Mouse (Mus musculus): ENCODE data around the gene Lin7c. TPM values are rescaled to one million over a fixed set of nuclear protein-coding genes. Genes with fewer than 3 reads are reported as not detected.
A peak's percentile ranks its signal among the peaks of the same experiment; 100 is the strongest.

Lin7c gene
- polyA plus RNA-seq, 1 experiment = 14.4 TPM

DNA sequence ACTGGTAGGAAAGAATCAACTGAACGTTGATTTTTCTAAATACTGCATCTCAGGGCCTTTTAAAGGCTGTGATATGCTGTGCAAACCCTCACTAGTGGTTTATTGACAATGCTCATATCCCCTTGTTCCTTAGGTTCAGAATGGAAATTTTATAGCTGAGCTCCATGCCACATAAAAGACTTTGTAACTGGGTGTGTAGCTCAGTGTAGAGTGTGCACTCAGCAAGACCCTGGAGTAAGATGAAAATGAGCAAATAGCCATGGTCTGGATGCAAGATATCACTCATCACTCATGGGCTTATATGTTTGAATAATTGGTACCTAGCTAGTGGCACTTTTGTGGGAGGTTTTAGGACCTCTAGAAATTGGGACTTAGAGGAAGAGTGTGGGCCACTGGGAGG is 9.0 kb upstream of the Lin7c start:
- no peak overlapping the region for H3K27ac ChIP-seq (ENCODE audit: control insufficient read depth, insufficient read depth, low read depth, low read length, poor library complexity)
- H3K4me3 ChIP-seq (replicated peaks; ENCODE audit: control insufficient read depth, low read depth, low read length) = no peak overlapping the region
- 56% methylated on average over 1 of the region's 1 CpGs for WGBS
- H3K4me1 ChIP-seq (ENCODE audit: control insufficient read depth, insufficient read depth, low read length) = no peaks in the 10 kb centered on the region
- TF ChIP-seq POLR2A (IDR thresholded peaks at IDR 0.05; ENCODE audit: borderline replicate concordance, control insufficient read depth, low read depth, low read length) (no peak), CTCF (IDR thresholded peaks at IDR 0.05; ENCODE audit: control insufficient read depth, insufficient read depth, low read length) (no peak)

DNA sequence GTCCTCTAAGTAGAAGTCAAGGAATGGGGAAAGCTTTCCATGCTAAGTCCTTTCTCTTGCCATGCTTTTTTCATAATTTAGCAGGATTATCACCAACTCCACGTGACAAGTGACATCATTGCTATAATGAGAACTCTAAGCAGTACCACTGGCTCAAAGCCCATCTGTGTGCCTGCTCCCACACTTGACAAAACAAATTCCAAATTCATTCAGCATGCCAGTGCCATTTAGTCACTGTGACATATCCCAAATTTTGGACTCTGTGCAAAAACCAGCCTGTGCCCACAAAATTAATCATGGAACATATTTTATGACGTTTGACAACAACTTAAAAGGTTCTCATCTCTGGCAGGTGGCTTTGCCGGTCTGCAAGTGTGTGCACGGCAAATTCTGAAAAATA is 6.5 kb upstream of the Lin7c start:
- WGBS = 66% methylated on average over 4 of the region's 4 CpGs
- Histone ChIP-seq H3K4me3 (replicated peaks; ENCODE audit: control insufficient read depth, low read depth, low read length) (no peak overlapping the region), H3K4me1 (ENCODE audit: control insufficient read depth, insufficient read depth, low read length) (no peaks in the 10 kb centered on the region), H3K27ac (ENCODE audit: control insufficient read depth, insufficient read depth, low read depth, low read length, poor library complexity) (no peak overlapping the region)
- TF ChIP-seq POLR2A (IDR thresholded peaks at IDR 0.05; ENCODE audit: borderline replicate concordance, control insufficient read depth, low read depth, low read length) (no peak), CTCF (IDR thresholded peaks at IDR 0.05; ENCODE audit: control insufficient read depth, insufficient read depth, low read length) (no peak)

- 59% methylated on average over 4 of the region's 4 CpGs for WGBS
- no peak for TF ChIP-seq CTCF (IDR thresholded peaks at IDR 0.05; ENCODE audit: control insufficient read depth, insufficient read depth, low read length)
- Histone ChIP-seq H3K4me3 (replicated peaks; ENCODE audit: control insufficient read depth, low read depth, low read length) (no peak overlapping the region), H3K27ac (ENCODE audit: control insufficient read depth, insufficient read depth, low read depth, low read length, poor library complexity) (no peak overlapping the region), H3K4me1 (ENCODE audit: control insufficient read depth, insufficient read depth, low read length) (no peaks in the 10 kb centered on the region)
These were observed 6.1 kb upstream of the Lin7c start for GRCm38 (mm10) chr2:109884507-109884906.

DNA sequence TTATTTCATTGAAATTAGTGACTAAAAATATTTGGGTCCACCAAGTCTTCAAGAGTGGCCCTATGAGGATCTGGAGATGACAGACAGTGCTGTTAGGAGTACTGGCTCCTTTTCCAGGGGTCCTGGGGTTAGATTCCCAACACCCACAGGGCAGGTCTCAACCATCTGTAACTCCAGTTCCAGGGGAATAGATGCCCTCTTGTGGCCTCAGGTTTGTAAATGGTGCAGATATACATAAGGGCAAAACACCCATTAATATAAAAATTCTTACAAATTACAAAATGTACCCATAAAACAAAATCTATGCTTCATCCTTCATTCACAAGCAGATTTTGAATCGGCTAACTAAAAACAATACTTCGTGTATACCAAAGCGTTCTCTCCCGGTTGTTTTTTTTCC is 585 bp upstream of the Lin7c start:
- H3K4me3 ChIP-seq (replicated peaks; ENCODE audit: control insufficient read depth, low read depth, low read length) = no peak overlapping the region
- 50% methylated on average over 4 of the region's 4 CpGs for WGBS

DNA sequence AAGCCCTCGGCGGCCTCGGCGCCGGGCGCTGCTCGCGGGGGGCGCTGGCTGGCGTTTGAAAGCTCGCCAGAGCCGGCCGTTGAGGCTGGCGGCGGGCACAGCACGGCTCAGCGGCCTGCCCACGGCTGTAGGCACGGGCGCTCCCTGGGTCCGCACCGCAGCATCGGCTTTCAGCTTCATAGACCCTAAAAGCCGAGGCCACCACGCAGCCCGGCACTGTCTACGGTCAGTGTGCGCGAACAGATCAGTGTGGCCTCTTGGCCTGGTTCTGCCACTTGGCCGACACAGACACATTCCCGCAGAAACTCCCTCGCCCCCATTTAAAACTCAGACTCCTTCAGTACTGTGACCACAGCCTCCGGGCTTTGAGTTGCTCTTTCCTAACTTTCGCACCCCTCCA is 378 bp downstream of the Lin7c start:
- TF ChIP-seq CTCF (IDR thresholded peaks at IDR 0.05; ENCODE audit: control insufficient read depth, insufficient read depth, low read length) (no peak), POLR2A (IDR thresholded peaks at IDR 0.05; ENCODE audit: borderline replicate concordance, control insufficient read depth, low read depth, low read length) (no peak)
- peak overlapping the region; percentile 85 for H3K27ac ChIP-seq (ENCODE audit: control insufficient read depth, insufficient read depth, low read depth, low read length, poor library complexity)
- peak overlapping the region; percentile 83 for H3K4me3 ChIP-seq (replicated peaks; ENCODE audit: control insufficient read depth, low read depth, low read length)

More for the DNA sequence above, 585 bp upstream of the Lin7c start:
- no peak overlapping the region for H3K27ac ChIP-seq (ENCODE audit: control insufficient read depth, insufficient read depth, low read depth, low read length, poor library complexity)
- no peaks in the 10 kb centered on the region for H3K4me1 ChIP-seq (ENCODE audit: control insufficient read depth, insufficient read depth, low read length)
- TF ChIP-seq POLR2A (IDR thresholded peaks at IDR 0.05; ENCODE audit: borderline replicate concordance, control insufficient read depth, low read depth, low read length) (no peak), CTCF (IDR thresholded peaks at IDR 0.05; ENCODE audit: control insufficient read depth, insufficient read depth, low read length) (no peak)

DNA sequence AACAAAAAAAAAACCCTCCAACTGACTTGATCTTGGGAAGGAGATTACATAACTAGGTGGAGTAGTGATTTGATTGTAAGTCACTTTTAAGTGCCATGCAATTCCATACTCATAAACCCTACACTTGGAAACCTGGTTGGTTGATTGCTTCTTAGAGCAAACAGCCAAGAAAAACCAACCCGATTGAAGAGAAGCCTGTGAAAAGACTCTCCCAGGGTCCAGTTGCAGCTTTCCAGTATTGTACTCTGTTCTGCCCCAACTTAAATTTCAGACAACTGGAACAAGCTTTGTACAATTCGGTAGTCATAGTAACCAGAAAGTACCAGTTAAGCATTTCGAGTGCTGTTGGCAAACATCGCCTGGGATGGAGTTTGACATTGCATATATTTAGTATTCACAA is 818 bp downstream of the Lin7c start:
- no peak overlapping the region for H3K27ac ChIP-seq (ENCODE audit: control insufficient read depth, insufficient read depth, low read depth, low read length, poor library complexity)
- 30% methylated on average over 4 of the region's 4 CpGs for WGBS
- peak overlapping the region; percentile 83 for H3K4me3 ChIP-seq (replicated peaks; ENCODE audit: control insufficient read depth, low read depth, low read length)
- no peak for TF ChIP-seq CTCF (IDR thresholded peaks at IDR 0.05; ENCODE audit: control insufficient read depth, insufficient read depth, low read length)
- TF ChIP-seq POLR2A (IDR thresholded peaks at IDR 0.05; ENCODE audit: borderline replicate concordance, control insufficient read depth, low read depth, low read length) = no peak
- H3K4me1 ChIP-seq (ENCODE audit: control insufficient read depth, insufficient read depth, low read length) = no peaks in the 10 kb centered on the region

More for the DNA sequence above, 378 bp downstream of the Lin7c start:
- no peaks in the 10 kb centered on the region for H3K4me1 ChIP-seq (ENCODE audit: control insufficient read depth, insufficient read depth, low read length)
- under 1% methylated on average over 33 of the region's 34 CpGs for WGBS

DNA sequence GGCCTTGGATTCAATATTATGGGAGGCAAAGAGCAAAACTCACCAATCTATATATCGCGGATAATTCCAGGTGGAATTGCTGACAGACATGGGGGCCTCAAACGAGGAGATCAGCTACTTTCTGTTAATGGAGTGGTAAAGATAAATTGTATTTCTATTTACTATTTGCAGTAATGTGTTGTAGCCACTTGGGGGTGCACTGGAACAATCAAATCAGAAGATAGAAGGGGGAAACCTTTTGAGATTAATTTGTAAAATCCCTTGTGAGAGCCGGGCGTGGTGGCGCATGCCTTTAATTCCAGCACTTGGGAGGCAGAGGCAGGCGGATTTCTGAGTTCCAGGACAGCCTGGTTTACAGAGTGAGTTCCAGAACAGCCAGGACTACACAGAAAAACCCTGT is 5.7 kb downstream of the Lin7c start:
- 70% methylated on average over 7 of the region's 7 CpGs for whole genome bisulfite sequencing
- TF ChIP-seq CTCF (IDR thresholded peaks at IDR 0.05; ENCODE audit: control insufficient read depth, insufficient read depth, low read length) (no peak), POLR2A (IDR thresholded peaks at IDR 0.05; ENCODE audit: borderline replicate concordance, control insufficient read depth, low read depth, low read length) (no peak)
- no peaks in the 10 kb centered on the region for H3K4me1 ChIP-seq (ENCODE audit: control insufficient read depth, insufficient read depth, low read length)
- H3K4me3 ChIP-seq (replicated peaks; ENCODE audit: control insufficient read depth, low read depth, low read length) = no peak overlapping the region
- H3K27ac ChIP-seq (ENCODE audit: control insufficient read depth, insufficient read depth, low read depth, low read length, poor library complexity) = no peak overlapping the region

DNA sequence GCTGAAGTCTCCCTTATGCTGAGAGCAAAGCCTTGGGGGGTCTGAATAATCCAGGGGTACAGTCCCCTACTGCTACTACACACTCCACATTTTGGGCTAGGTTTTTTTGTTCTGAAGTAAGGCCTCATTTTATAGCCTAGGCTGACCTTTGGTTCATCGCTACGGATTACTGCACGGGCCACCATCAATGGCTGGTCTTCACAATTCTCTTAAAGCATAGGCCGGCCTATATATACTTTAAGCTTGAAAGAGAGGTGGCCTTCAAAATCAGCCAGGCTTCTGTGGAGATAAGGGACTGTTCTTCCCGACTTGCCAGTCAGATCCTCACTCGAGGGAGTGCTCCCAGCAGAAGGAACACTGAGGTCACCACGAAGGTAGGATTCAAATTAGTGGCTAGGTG is 12.2 kb downstream of the Lin7c start:
- TF ChIP-seq POLR2A (IDR thresholded peaks at IDR 0.05; ENCODE audit: borderline replicate concordance, control insufficient read depth, low read depth, low read length) = no peak
- WGBS = 81% methylated on average over 7 of the region's 7 CpGs
- Histone ChIP-seq H3K4me1 (ENCODE audit: control insufficient read depth, insufficient read depth, low read length) (no peaks in the 10 kb centered on the region), H3K27ac (ENCODE audit: control insufficient read depth, insufficient read depth, low read depth, low read length, poor library complexity) (no peak overlapping the region), H3K4me3 (replicated peaks; ENCODE audit: control insufficient read depth, low read depth, low read length) (no peak overlapping the region)

DNA sequence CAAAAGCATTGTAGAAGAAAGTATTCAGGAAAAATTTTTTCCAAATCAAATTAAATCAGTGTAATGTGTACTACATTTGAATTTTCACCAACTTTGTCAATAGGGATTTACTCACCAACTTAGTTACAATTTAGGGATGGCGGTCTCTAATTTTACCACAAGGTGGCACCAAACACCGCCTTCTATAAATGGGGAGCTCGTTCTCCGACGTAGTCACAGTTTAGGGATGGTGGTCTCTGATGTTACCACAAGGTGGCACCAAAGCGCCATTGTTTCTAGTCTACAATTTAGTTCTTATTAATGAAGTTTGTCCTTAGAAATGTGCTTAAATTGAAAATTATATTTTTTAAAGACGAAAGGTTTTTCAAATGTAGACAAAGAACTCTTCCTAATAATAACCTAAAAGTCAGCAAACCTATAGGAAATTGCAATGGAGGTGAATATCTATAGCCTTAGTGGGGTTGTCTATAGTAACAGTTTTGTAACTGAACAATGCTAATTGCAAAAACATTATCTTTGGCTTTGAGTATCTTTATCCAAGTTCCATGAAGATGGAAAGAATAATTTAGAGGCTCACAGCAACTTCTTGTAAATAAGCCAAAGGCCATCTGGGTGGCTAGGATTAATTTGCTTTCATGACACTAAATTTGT is 13.6 kb downstream of the Lin7c start:
- peak; percentile 84 for TF ChIP-seq CTCF (IDR thresholded peaks at IDR 0.05; ENCODE audit: control insufficient read depth, insufficient read depth, low read length)
- TF ChIP-seq POLR2A (IDR thresholded peaks at IDR 0.05; ENCODE audit: borderline replicate concordance, control insufficient read depth, low read depth, low read length) = no peak
- no peaks in the 10 kb centered on the region for H3K4me1 ChIP-seq (ENCODE audit: control insufficient read depth, insufficient read depth, low read length)
- WGBS = 1% methylated on average over 7 of the region's 7 CpGs
- H3K27ac ChIP-seq (ENCODE audit: control insufficient read depth, insufficient read depth, low read depth, low read length, poor library complexity) = no peak overlapping the region
- no peak overlapping the region for H3K4me3 ChIP-seq (replicated peaks; ENCODE audit: control insufficient read depth, low read depth, low read length)

Data from bone marrow, adult 2 months (tissue).